Mouse (Mus musculus) liver, embryonic 14.5 days (tissue): ENCODE measurements around the gene Noxred1. TPM values are rescaled to one million over a fixed set of nuclear protein-coding genes. Genes with fewer than 3 reads are reported as not detected.
A peak's percentile ranks its signal among the peaks of the same experiment; 100 is the strongest.

ENCODE experiments used
- ATAC-seq: fragments of 200-750 bp; cut with Nextera tagmentation; 2 replicates; pipeline ENCODE4 v1.8.0; 2017; ENCODE audit warnings: moderate number of reproducible peaks, mild to moderate bottlenecking, moderate library complexity; ENCODE audit not compliant: insufficient read depth
- DNase-seq, 3 experiments: peaks; one replicate each; pipeline ENCODE4 v3.0.0-alpha.2; 2012 to 2013; ENCODE audit warnings: low read depth in 3 of 3, low spot score in 3 of 3
- H3K27ac ChIP-seq: fragments of 300-500 bp; sonication (generic); 2 replicates; pipeline ENCODE4 v1.5.1; 2014; ENCODE audit warnings: moderate library complexity, mild to moderate bottlenecking, control low read depth, inconsistent platforms
- H3K27me3 ChIP-seq: fragments of 300-500 bp; sonication (generic); 2 replicates; pipeline ENCODE4 v1.6.1; 2014; ENCODE audit warnings: mild to moderate bottlenecking, low read length, moderate library complexity; ENCODE audit not compliant: control insufficient read depth, insufficient read depth
- H3K36me3 ChIP-seq: fragments of 300-500 bp; sonication (generic); replicated peaks from 2 replicates; pipeline ENCODE4 v1.6.1; 2014; ENCODE audit warnings: low read depth; ENCODE audit not compliant: control insufficient read depth, insufficient read depth
- H3K4me1 ChIP-seq, 2 experiments: fragments of 200-500 bp in 1 of 2; fragments of 300-500 bp in 1 of 2; sonication (generic) in 1 of 2; replicated peaks; 2 replicates each; pipeline ENCODE4 v1.6.1; 2012 to 2014; ENCODE audit warnings: antibody characterized with exemption in 1 of 2, inconsistent platforms in 1 of 2, low read length in 1 of 2; ENCODE audit not compliant: control insufficient read depth in 2 of 2, insufficient read depth in 2 of 2
- H3K4me2 ChIP-seq: fragments of 300-500 bp; sonication (generic); 2 replicates; pipeline ENCODE4 v1.6.1; 2014; ENCODE audit warnings: low read depth, mild to moderate bottlenecking, control low read depth, moderate library complexity
- H3K4me3 ChIP-seq, 2 experiments: fragments of 200-500 bp in 1 of 2; fragments of 300-500 bp in 1 of 2; sonication (generic) in 1 of 2; 2 replicates each; pipeline ENCODE4 v1.5.1; 2012 to 2014; ENCODE audit warnings: low read depth in 2 of 2, low read length in 2 of 2, mild to moderate bottlenecking in 2 of 2, control low read depth in 1 of 2, inconsistent platforms in 1 of 2, moderate library complexity in 1 of 2; ENCODE audit not compliant: insufficient read depth in 1 of 2
- H3K9ac ChIP-seq: fragments of 300-500 bp; sonication (generic); replicated peaks from 2 replicates; pipeline ENCODE4 v1.6.1; 2014; ENCODE audit warnings: mild to moderate bottlenecking, control low read depth, moderate library complexity
- H3K9me3 ChIP-seq: fragments of 300-500 bp; sonication (generic); 2 replicates; pipeline ENCODE4 v1.6.1; 2016; ENCODE audit warnings: low read length, mixed read lengths; ENCODE audit not compliant: control insufficient read depth
- CTCF ChIP-seq: IDR thresholded peaks from 2 replicates; pipeline ENCODE4 v1.5.1; 2016; ENCODE audit warnings: antibody characterized with exemption, low read depth, control low read depth
- EP300 ChIP-seq: IDR thresholded peaks from 2 replicates; pipeline ENCODE4 v1.6.1; 2016; ENCODE audit warnings: antibody characterized with exemption, low read depth
- WGBS: fragments of 180-500 bp; shearing (Covaris S2); extraction: QIAGEN DNeasy Blood & Tissue Kit; methylation state at CpG from one replicate; pipeline ENCODE4 v1.1.7; 2014; ENCODE audit not compliant: insufficient replicate concordance; 5-methylcytosine and 5-hydroxymethylcytosine counted together
- polyA plus RNA-seq, 2 experiments: library from polyadenylated mRNA; depleted of rRNA in 1 of 2; stranded (reverse) in 1 of 2; unstranded in 1 of 2; fragments of >200 nt; fragmentation: Nextera tagmentation in 1 of 2; extraction: Ambion mirVana in 1 of 2; gene quantifications; 2 replicates each; pipeline versions ENCODE4 v1.2.1 to v1.2.3; 2012 to 2014

Gene Noxred1
- polyA plus RNA-seq, 2 experiments, result 0.16 to 0.28 TPM

- WGBS, result 39% methylated on average over 5 of the region's 5 CpGs
- no peak overlapping the region for H3K27ac ChIP-seq
These were observed 1.5 kb downstream of the Noxred1 start for GRCm38 (mm10) chr12:87236882-87237483.

GRCm38 (mm10) chr12:87230379-87230895, 8.1 kb downstream of the Noxred1 start:
- H3K4me1 ChIP-seq, result peaks cover 6% of the 10 kb centered on the region in 2 experiments; a peak in 3 of 4 replicates
- no peak overlapping the region for H3K4me2 ChIP-seq
- no peaks in the 10 kb centered on the region for H3K9me3 ChIP-seq
- no peaks in the 10 kb centered on the region for H3K27me3 ChIP-seq
- no peak for DNase-seq
- no peaks in the 10 kb centered on the region for H3K36me3 ChIP-seq
- H3K27ac ChIP-seq, result no peak overlapping the region
- H3K9ac ChIP-seq, result no peak overlapping the region
- TF ChIP-seq EP300 (no peak), CTCF (no peak)
- ATAC-seq, result no peak
- no peak overlapping the region for H3K4me3 ChIP-seq

More at GRCm38 (mm10) chr12:87236882-87237483, 1.5 kb downstream of the Noxred1 start:
- H3K4me3 ChIP-seq, result no peak overlapping the region
- TF ChIP-seq CTCF (no peak), EP300 (no peak)
- H3K9me3 ChIP-seq, result no peaks in the 10 kb centered on the region
- DNase-seq (no peak), ATAC-seq (no peak)
- no peak overlapping the region for H3K4me2 ChIP-seq
- no peaks in the 10 kb centered on the region; the same call in 1 of the 2 replicates for H3K36me3 ChIP-seq
- H3K9ac ChIP-seq, result no peak overlapping the region
- no peaks in the 10 kb centered on the region for H3K4me1 ChIP-seq
- H3K27me3 ChIP-seq, result no peaks in the 10 kb centered on the region

GRCm38 (mm10) chr12:87229633-87230032, 8.9 kb downstream of the Noxred1 start:
- WGBS, result 76% methylated on average over 2 of the region's 2 CpGs
- Histone ChIP-seq H3K4me3 (no peak overlapping the region), H3K4me2 (no peak overlapping the region), H3K27ac (no peak overlapping the region), H3K27me3 (no peaks in the 10 kb centered on the region), H3K9ac (no peak overlapping the region), H3K9me3 (no peaks in the 10 kb centered on the region), H3K4me1 (peaks cover 6% of the 10 kb centered on the region in 2 experiments; a peak in 3 of 4 replicates), H3K36me3 (no peaks in the 10 kb centered on the region)
- ATAC-seq (no peak), DNase-seq (no peak)
- no peak for TF ChIP-seq CTCF
- TF ChIP-seq EP300, result no peak

- Histone ChIP-seq H3K27ac (no peak overlapping the region), H3K27me3 (no peaks in the 10 kb centered on the region), H3K9me3 (no peaks in the 10 kb centered on the region), H3K4me3 (no peak overlapping the region), H3K4me2 (no peak overlapping the region), H3K4me1 (peaks cover 6% of the 10 kb centered on the region in 2 experiments; a peak in 3 of 4 replicates), H3K36me3 (no peaks in the 10 kb centered on the region), H3K9ac (no peak overlapping the region)
- ATAC-seq, result peak; percentile 45; the same call in 1 of the 2 replicates
- TF ChIP-seq EP300, result no peak
- peak; percentile 27; the same call in 1 of the 2 replicates for TF ChIP-seq CTCF
- WGBS, result 37% methylated on average over 7 of the region's 7 CpGs
- no peak for DNase-seq
These were observed 11.7 kb downstream of the Noxred1 start for GRCm38 (mm10) chr12:87226801-87227200.

GRCm38 (mm10) chr12:87224950-87225349, 13.6 kb downstream of the Noxred1 start:
- ATAC-seq, result peak; percentile 33; the same call in 1 of the 2 replicates
- peaks cover 0 to 4% of the 10 kb centered on the region in 2 experiments; a peak in 2 of 4 replicates for H3K4me1 ChIP-seq
- H3K36me3 ChIP-seq, result no peaks in the 10 kb centered on the region
- no peaks in the 10 kb centered on the region for H3K27me3 ChIP-seq
- H3K4me3 ChIP-seq, result no peak overlapping the region
- no peak for TF ChIP-seq CTCF
- TF ChIP-seq EP300, result no peak
- H3K9me3 ChIP-seq, result no peaks in the 10 kb centered on the region
- H3K4me2 ChIP-seq, result peak overlapping the region; percentile 38
- no peak for DNase-seq
- 43% methylated on average over 10 of the region's 10 CpGs for WGBS
- no peak overlapping the region for H3K27ac ChIP-seq
- H3K9ac ChIP-seq, result no peak overlapping the region
